ENCODE assay signal across 8 mouse cellular contexts in the genomic region with DNA sequence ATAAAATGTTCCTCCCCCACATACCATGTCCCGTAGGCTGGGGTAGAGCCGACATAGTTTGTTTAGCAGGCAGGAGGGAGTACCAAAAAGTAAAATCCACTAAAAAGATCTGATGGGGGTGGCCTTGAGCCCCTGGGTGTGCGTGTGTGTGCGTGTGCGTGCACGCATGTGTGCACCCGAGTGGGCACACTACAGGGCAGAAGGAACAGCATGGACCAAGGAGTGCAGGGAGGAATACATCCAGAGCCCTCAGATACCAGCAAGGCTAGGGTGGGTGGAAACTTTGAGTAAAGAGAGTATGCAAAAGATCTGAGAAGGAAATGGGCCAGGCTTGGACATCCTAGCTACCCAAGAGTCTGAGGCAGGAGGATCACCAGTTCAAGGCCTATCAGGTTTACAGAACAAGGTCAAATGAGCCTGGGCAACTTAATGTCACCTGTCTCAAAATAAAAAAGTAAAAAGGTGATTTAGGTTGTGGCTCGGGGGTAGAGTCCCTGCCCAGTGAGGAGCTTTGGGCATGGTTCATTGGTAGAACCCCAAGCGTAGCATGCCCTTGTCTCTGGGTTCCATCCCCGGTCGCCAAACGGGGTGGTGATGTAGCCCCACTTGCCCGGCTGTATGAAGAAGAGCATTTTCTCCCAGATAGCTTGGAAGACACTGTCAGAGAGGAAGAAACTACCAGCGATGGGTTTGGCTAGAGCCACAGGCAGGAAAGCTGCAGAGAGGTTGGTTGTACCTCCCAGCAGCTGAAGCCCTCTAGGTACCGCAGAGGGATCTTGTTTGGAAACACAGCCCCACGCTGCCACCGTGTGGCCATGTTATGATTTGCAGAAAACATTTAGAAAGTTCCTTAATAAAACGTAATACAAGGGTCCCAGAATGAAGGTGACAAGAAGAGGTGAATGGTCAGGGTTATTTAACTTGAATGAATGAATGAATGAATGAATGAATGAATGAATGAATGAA. TPM values are rescaled to one million over a fixed set of nuclear protein-coding genes. Genes with fewer than 3 reads are reported as not detected.
DNase-seq lines count a peak whose midpoint lies in the region; ATAC-seq lines count a peak whose summit lies in the region.

No protein-coding gene starts in this region.

- 47% methylated on average over 18 of the region's 18 CpGs for whole genome bisulfite sequencing in kidney, embryonic 15.5 days
- 53% methylated on average over 18 of the region's 18 CpGs for WGBS in forebrain, embryonic 13.5 days
- WGBS in midbrain, embryonic 13.5 days = 54% methylated on average over 18 of the region's 18 CpGs

- ATAC-seq in kidney, embryonic 15.5 days (replicated peaks; ENCODE audit: low FRiP score) = no peak
- peak; percentile 70; the same call in 1 of the 2 replicates for ATAC-seq in forebrain, embryonic 13.5 days
- ATAC-seq in midbrain, embryonic 13.5 days = peak; percentile 78

- no peak overlapping the region for H3K4me3 ChIP-seq in kidney, embryonic 15.5 days (replicated peaks)
- H3K4me3 ChIP-seq in forebrain, embryonic 13.5 days = no peak overlapping the region
- no peak overlapping the region for H3K4me3 ChIP-seq in midbrain, embryonic 13.5 days (replicated peaks)

- H3K27me3 ChIP-seq in kidney, embryonic 15.5 days = peaks cover 4% of the 10 kb centered on the region; the same call in 1 of the 2 replicates
- 0 out of 2 replicates have a peak, but pooled peaks cover 9% of the 10 kb centered on the region for H3K27me3 ChIP-seq in forebrain, embryonic 13.5 days
- H3K27me3 ChIP-seq in midbrain, embryonic 13.5 days = 0 out of 2 replicates have a peak, but pooled peaks cover 8% of the 10 kb centered on the region

- H3K4me1 ChIP-seq in kidney, embryonic 15.5 days = no peaks in the 10 kb centered on the region
- H3K4me1 ChIP-seq in forebrain, embryonic 13.5 days = no peaks in the 10 kb centered on the region
- no peaks in the 10 kb centered on the region for H3K4me1 ChIP-seq in midbrain, embryonic 13.5 days (replicated peaks)

- no peak overlapping the region for H3K4me2 ChIP-seq in kidney, embryonic 15.5 days
- H3K4me2 ChIP-seq in forebrain, embryonic 13.5 days = no peak overlapping the region
- no peak overlapping the region for H3K4me2 ChIP-seq in midbrain, embryonic 13.5 days (replicated peaks)

- peak; percentile 58 for DNase-seq in kidney, adult 11 months
- peak; percentile 82 for DNase-seq in c-Kit-positive CD71-negative TER-119-negative erythroid progenitor cells, embryonic 14.5 days (ENCODE audit: low read depth)
- DNase-seq in hindlimb bud, embryonic 11.5 days (ENCODE audit: extremely low spot score, low read depth, low spot score) = peak; percentile 80
- DNase-seq in left cerebral cortex, postnatal 36 days (ENCODE audit: low spot score in 2 of 2) = peak; percentile 50 to 56
- DNase-seq in spleen, adult 18-20 months = peak; percentile 71 to 89

- no peak overlapping the region for H3K27ac ChIP-seq in kidney, embryonic 15.5 days
- no peak overlapping the region for H3K27ac ChIP-seq in forebrain, embryonic 13.5 days
- H3K27ac ChIP-seq in midbrain, embryonic 13.5 days = no peak overlapping the region

- H3K9ac ChIP-seq in kidney, embryonic 15.5 days = no peak overlapping the region
- H3K9ac ChIP-seq in forebrain, embryonic 13.5 days = no peak overlapping the region
- H3K9ac ChIP-seq in midbrain, embryonic 13.5 days (replicated peaks) = no peak overlapping the region

- intact Hi-C loops in left cerebral cortex, postnatal 36 days (cut with DNase I) = loop anchor here (5.0 kb wide), 1 partner anchor 87 kb away; no protein-coding TSS in a partner anchor

- H3K36me3 ChIP-seq in kidney, embryonic 15.5 days = no peaks in the 10 kb centered on the region
- H3K36me3 ChIP-seq in forebrain, embryonic 13.5 days (ENCODE audit: poor library complexity, severe bottlenecking) = no peaks in the 10 kb centered on the region
- H3K36me3 ChIP-seq in midbrain, embryonic 13.5 days = no peaks in the 10 kb centered on the region

- no peaks in the 10 kb centered on the region for H3K9me3 ChIP-seq in kidney, embryonic 15.5 days (replicated peaks)
- H3K9me3 ChIP-seq in forebrain, embryonic 13.5 days (replicated peaks) = no peaks in the 10 kb centered on the region
- no peaks in the 10 kb centered on the region for H3K9me3 ChIP-seq in midbrain, embryonic 13.5 days

RNA-seq across cellular contexts. Expression of a gene that starts 7.0 kb away (rescaled TPM):
- 74.6 and 76.8 TPM in 2 replicates for polyA plus RNA-seq in kidney, embryonic 15.5 days (2015; fragmentation: Nextera tagmentation; extraction: Ambion mirVana)
- polyA plus RNA-seq in forebrain, embryonic 13.5 days (2015; fragmentation: Nextera tagmentation; extraction: Ambion mirVana) = 76.0 and 76.2 TPM in 2 replicates
- total RNA-seq in left cerebral cortex, postnatal 36 days (2021) = 10 to 100 TPM; 73.1 to 78.3 TPM
- polyA plus RNA-seq in midbrain, embryonic 13.5 days (2015; fragmentation: Nextera tagmentation; extraction: Ambion mirVana) = 71.3 and 74.9 TPM in 2 replicates

RNA-seq across cellular contexts. Expression of a gene that starts 11.5 kb away (rescaled TPM):
- polyA plus RNA-seq in kidney, embryonic 15.5 days (2015; fragmentation: Nextera tagmentation; extraction: Ambion mirVana) = 30.3 and 33.2 TPM in 2 replicates
- 0.53 and 0.57 TPM in 2 replicates for polyA plus RNA-seq in forebrain, embryonic 13.5 days (2015; fragmentation: Nextera tagmentation; extraction: Ambion mirVana)
- total RNA-seq in left cerebral cortex, postnatal 36 days (2021) = not detected
- 0.64 and 1.3 TPM in 2 replicates for polyA plus RNA-seq in midbrain, embryonic 13.5 days (2015; fragmentation: Nextera tagmentation; extraction: Ambion mirVana)

RNA-seq across cellular contexts. Expression of a gene that starts 12.1 kb away (rescaled TPM):
- polyA plus RNA-seq in kidney, embryonic 15.5 days (2015; fragmentation: Nextera tagmentation; extraction: Ambion mirVana) = 95.4 and 101 TPM in 2 replicates
- 77.8 and 89.7 TPM in 2 replicates for polyA plus RNA-seq in forebrain, embryonic 13.5 days (2015; fragmentation: Nextera tagmentation; extraction: Ambion mirVana)
- 1 to 10 TPM; 7.5 to 7.6 TPM for total RNA-seq in left cerebral cortex, postnatal 36 days (2021)
- polyA plus RNA-seq in midbrain, embryonic 13.5 days (2015; fragmentation: Nextera tagmentation; extraction: Ambion mirVana) = 38.7 and 40.1 TPM in 2 replicates

RNA-seq across cellular contexts. Expression of a gene that starts 28.8 kb away (rescaled TPM):
- polyA plus RNA-seq in kidney, embryonic 15.5 days (2015; fragmentation: Nextera tagmentation; extraction: Ambion mirVana) = 0.16 TPM in 1 of 2 replicates, not detected in the other
- polyA plus RNA-seq in forebrain, embryonic 13.5 days (2015; fragmentation: Nextera tagmentation; extraction: Ambion mirVana) = not detected in 2 replicates
- total RNA-seq in left cerebral cortex, postnatal 36 days (2021) = not detected
- not detected in 2 replicates for polyA plus RNA-seq in midbrain, embryonic 13.5 days (2015; fragmentation: Nextera tagmentation; extraction: Ambion mirVana)

RNA-seq across cellular contexts. Expression of a gene that starts 29.7 kb away (rescaled TPM):
- polyA plus RNA-seq in kidney, embryonic 15.5 days (2015; fragmentation: Nextera tagmentation; extraction: Ambion mirVana) = 0.17 and 0.30 TPM in 2 replicates
- polyA plus RNA-seq in forebrain, embryonic 13.5 days (2015; fragmentation: Nextera tagmentation; extraction: Ambion mirVana) = 2.1 and 2.4 TPM in 2 replicates
- 100 to 1,000 TPM in 1 of 2 experiments, 10 to 100 TPM in 1; 97.6 to 107 TPM for total RNA-seq in left cerebral cortex, postnatal 36 days (2021)
- polyA plus RNA-seq in midbrain, embryonic 13.5 days (2015; fragmentation: Nextera tagmentation; extraction: Ambion mirVana) = 3.7 and 4.4 TPM in 2 replicates

Comparison
In these comparisons a context has a peak if more than half of its experiments do, and no peak if none do; other contexts are left out.
1. RNA of a gene that starts 11.5 kb away (polyA plus RNA-seq): 30.3 to 33.2 TPM in kidney, embryonic 15.5 days; 0.64 to 1.3 TPM in midbrain, embryonic 13.5 days and 0.53 to 0.57 TPM in forebrain, embryonic 13.5 days; every median in the first group is over 10 times any median in the second.
2. Peak in every context shown above with its lines, with median percentiles within 50 percentile points of each other: DNase-seq.